Comparison of ENCODE assay signal across 24 mouse cellular contexts in genomic region chr16:87678667-87679066, GRCm38 (mm10). TPM values are rescaled to one million over a fixed set of nuclear protein-coding genes. Genes with fewer than 3 reads are reported as not detected.
DNase-seq lines count a peak whose midpoint lies in the region; ATAC-seq and TF ChIP-seq lines count a peak whose summit lies in the region.
"Had no signal": no experiment of that assay in that cellular context is flagged by ENCODE, and none has a peak within 500 bp of the region (broad histone marks: within the 10 kb centered on the region; RNA-seq: fewer than 3 reads in every experiment).

No protein-coding gene starts in this region.

- TF ChIP-seq EP300 in stomach, postnatal 0 days (optimal IDR thresholded peaks at IDR 0.05): no peak

- TF ChIP-seq CTCF in lung, embryonic 14.5 days (IDR thresholded peaks at IDR 0.05; ENCODE audit: low read depth): no peak
- no peak for TF ChIP-seq CTCF in lung, adult 2 months (IDR thresholded peaks at IDR 0.05; ENCODE audit: insufficient read depth, low read length)
- no peak for TF ChIP-seq CTCF in stomach, postnatal 0 days (IDR thresholded peaks at IDR 0.05; ENCODE audit: low read depth)

- H3K4me3 ChIP-seq in lung, embryonic 14.5 days (ENCODE audit: low read depth, low read length): no peak overlapping the region
- H3K4me3 ChIP-seq in lung, adult 2 months (replicated peaks; ENCODE audit: extremely low read depth, low read depth, low read length): no peak overlapping the region
- no peak overlapping the region for H3K4me3 ChIP-seq in stomach, postnatal 0 days (ENCODE audit: low read depth, low read length)
- H3K4me3 ChIP-seq: embryonic facial prominence, embryonic 10.5 days; embryonic facial prominence, embryonic 12.5 days; forebrain, embryonic 13.5 days; forebrain, embryonic 15.5 days had no signal

- H3K9ac ChIP-seq in lung, embryonic 14.5 days: no peak overlapping the region
- no peak overlapping the region for H3K9ac ChIP-seq in stomach, postnatal 0 days (ENCODE audit: low read length)
- H3K9ac ChIP-seq: embryonic facial prominence, embryonic 12.5 days; forebrain, embryonic 13.5 days; forebrain, embryonic 15.5 days; forebrain, postnatal 0 days had no signal

- DNase-seq in heart, adult 11 months: peak; percentile 41
- no peak for DNase-seq in heart, postnatal 4 days
- no peak for DNase-seq in lung, embryonic 14.5 days
- DNase-seq in lung, adult 2 months: no peak
- peak; percentile 58 for DNase-seq in ZHBTc4 (ENCODE audit: low read depth, low spot score)
- DNase-seq in stomach, postnatal 0 days (ENCODE audit: low spot score): peak; percentile 53
- no peak for DNase-seq in cerebellum, postnatal 10 days
- no peak for DNase-seq in frontal cortex, postnatal 25 days (ENCODE audit: low spot score in 2 of 2)
- DNase-seq: adrenal gland, adult 2 months; adrenal gland, postnatal 10 days; adrenal gland, postnatal 36 days; B cell, adult 2 months; cerebellum, adult 11-12 months; cerebellum, adult 2 months; cerebellum, adult 9-10 months; cerebellum, postnatal 14 days; cerebellum, postnatal 36 days; forebrain, postnatal 0 days had no signal

- H3K27ac ChIP-seq in lung, embryonic 14.5 days (ENCODE audit: low read depth): no peak overlapping the region
- H3K27ac ChIP-seq in stomach, postnatal 0 days (replicated peaks): no peak overlapping the region
- H3K27ac ChIP-seq: embryonic facial prominence, embryonic 10.5 days; embryonic facial prominence, embryonic 12.5 days; forebrain, embryonic 13.5 days; forebrain, embryonic 15.5 days had no signal

- TF ChIP-seq POLR2A in lung, adult 2 months (IDR thresholded peaks at IDR 0.05; ENCODE audit: borderline replicate concordance, extremely low read depth, low read depth, low read length): no peak

- no peaks in the 10 kb centered on the region for H3K4me1 ChIP-seq in lung, embryonic 14.5 days (ENCODE audit: insufficient read depth)
- H3K4me1 ChIP-seq in lung, adult 2 months (ENCODE audit: control insufficient read depth, insufficient read depth, low read length): no peaks in the 10 kb centered on the region
- H3K4me1 ChIP-seq in stomach, postnatal 0 days (replicated peaks; ENCODE audit: control insufficient read depth, insufficient read depth): no peaks in the 10 kb centered on the region
- H3K4me1 ChIP-seq: forebrain, embryonic 13.5 days; forebrain, embryonic 15.5 days had no signal

- H3K36me3 ChIP-seq in lung, embryonic 14.5 days (ENCODE audit: insufficient read depth): no peaks in the 10 kb centered on the region
- no peaks in the 10 kb centered on the region for H3K36me3 ChIP-seq in stomach, postnatal 0 days (ENCODE audit: control insufficient read depth, insufficient read depth, low read length)
- H3K36me3 ChIP-seq: embryonic facial prominence, embryonic 10.5 days; embryonic facial prominence, embryonic 12.5 days; forebrain, embryonic 15.5 days had no signal

- no peak for ATAC-seq in lung, embryonic 14.5 days (ENCODE audit: insufficient read depth)
- no peak for ATAC-seq in stomach, postnatal 0 days (ENCODE audit: low FRiP score, low TSS enrichment)
- ATAC-seq: CD4-positive, CD25-positive, alpha-beta regulatory T cell, adult 4 months; forebrain, embryonic 13.5 days; forebrain, embryonic 15.5 days; forebrain, postnatal 0 days had no signal

- H3K4me2 ChIP-seq in lung, embryonic 14.5 days: peak overlapping the region; percentile 4; the same call in 1 of the 2 replicates
- H3K4me2 ChIP-seq in stomach, postnatal 0 days (replicated peaks; ENCODE audit: low read depth): no peak overlapping the region
- H3K4me2 ChIP-seq: embryonic facial prominence, embryonic 12.5 days; forebrain, embryonic 13.5 days; forebrain, embryonic 15.5 days had no signal

- no peaks in the 10 kb centered on the region for H3K27me3 ChIP-seq in lung, embryonic 14.5 days (ENCODE audit: insufficient read depth, low read length)
- H3K27me3 ChIP-seq in stomach, postnatal 0 days (ENCODE audit: control insufficient read depth, insufficient read depth, low read length): no peaks in the 10 kb centered on the region
- H3K27me3 ChIP-seq: CH12.LX; embryonic facial prominence, embryonic 12.5 days; forebrain, embryonic 13.5 days; forebrain, embryonic 15.5 days had no signal

- 52% methylated on average over 11 of the region's 11 CpGs for WGBS in lung, embryonic 14.5 days
- WGBS in lung, adult 2 months: 64% methylated on average over 11 of the region's 11 CpGs
- WGBS in stomach, postnatal 0 days: 62% methylated on average over 11 of the region's 11 CpGs

- H3K9me3 ChIP-seq in lung, embryonic 14.5 days (ENCODE audit: low read depth, low read length): no peaks in the 10 kb centered on the region
- H3K9me3 ChIP-seq in stomach, postnatal 0 days (ENCODE audit: control insufficient read depth, low read length): no peaks in the 10 kb centered on the region
- H3K9me3 ChIP-seq: embryonic facial prominence, embryonic 10.5 days; embryonic facial prominence, embryonic 12.5 days; forebrain, embryonic 13.5 days; forebrain, embryonic 15.5 days had no signal

RNA-seq across cellular contexts. Expression of gene Bach1, which starts 20.1 kb away (rescaled TPM):
- 10 to 100 TPM; 25.9 to 28.7 TPM for total RNA-seq in heart, postnatal 4 days (2021)
- polyA plus RNA-seq in lung, embryonic 14.5 days (2014; fragmentation: Nextera tagmentation; extraction: Ambion mirVana): 8.3 and 8.9 TPM in 2 replicates
- 16.2 and 19.3 TPM in 2 replicates for polyA plus RNA-seq in lung, adult 2 months (2012; rRNA removed)
- 4.3 and 5.3 TPM in 2 replicates for polyA plus RNA-seq in stomach, postnatal 0 days (2015; fragmentation: Nextera tagmentation; extraction: Ambion mirVana)

Comparison
In these comparisons a context has a peak if more than half of its experiments do, and no peak if none do; other contexts are left out.
1. DNase-seq: peak in heart, adult 11 months (single experiment), ZHBTc4 (single experiment) and stomach, postnatal 0 days (single experiment); none in heart, postnatal 4 days (single experiment), lung, embryonic 14.5 days (single experiment), lung, adult 2 months (single experiment), cerebellum, postnatal 10 days (0 of 2) and frontal cortex, postnatal 25 days (0 of 2).